Mouse (Mus musculus): ENCODE measurements around the gene Amz2.

DNA sequence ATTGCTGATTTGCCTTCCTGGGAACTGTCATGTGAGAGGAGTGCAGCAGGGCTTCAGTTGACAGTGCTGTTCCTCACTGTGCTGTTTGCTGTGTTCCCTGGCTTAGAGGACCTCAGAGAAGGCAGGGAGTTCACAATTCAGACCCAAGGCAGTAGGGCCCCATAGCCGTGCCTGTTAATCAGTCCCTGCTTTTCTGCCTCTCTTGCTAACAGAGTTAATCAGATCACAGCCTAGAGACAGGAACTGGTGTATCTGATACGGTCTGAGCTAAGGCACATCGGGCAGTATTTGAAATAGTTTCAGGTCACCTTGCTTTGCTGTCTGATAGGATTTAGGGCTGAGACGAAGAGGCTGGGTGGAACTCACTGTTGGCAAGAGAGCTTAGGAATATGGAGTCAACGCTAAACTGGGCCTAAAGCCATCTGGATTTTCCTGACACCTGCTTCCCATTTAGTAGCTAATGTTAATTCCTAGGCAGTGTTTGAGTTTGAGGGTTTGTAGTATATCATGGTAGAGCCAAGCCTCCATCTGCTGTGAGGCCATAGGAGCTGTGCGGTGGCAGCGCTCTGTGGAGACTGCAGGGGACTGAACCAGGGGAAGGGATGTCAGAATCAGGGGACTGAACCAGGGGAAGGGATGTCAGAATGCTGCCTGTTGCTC lies 49.1 kb upstream of the Amz2 start:
- TF ChIP-seq MAX (IDR thresholded peaks at IDR 0.05) (no peak), CTCF (IDR thresholded peaks at IDR 0.05; ENCODE audit: control insufficient read depth, insufficient read depth, insufficient read length) (no peak), USF1 (IDR thresholded peaks at IDR 0.05; ENCODE audit: low read depth) (no peak), FOSL1 (IDR thresholded peaks at IDR 0.05; ENCODE audit: insufficient read depth, low read length, poor library complexity, severe bottlenecking) (no peak), MYOG (IDR thresholded peaks at IDR 0.05; ENCODE audit: control insufficient read depth, extremely low read depth, insufficient read length) (no peak), MYOD1 (IDR thresholded peaks at IDR 0.05; ENCODE audit: control insufficient read depth, insufficient read length, low read depth) (no peak), CEBPB (IDR thresholded peaks at IDR 0.05; ENCODE audit: low read depth) (no peak)
